Mouse (Mus musculus) heart, adult 2 months (tissue): ENCODE measurements around the gene Atp8a1. TPM values are rescaled to one million over a fixed set of nuclear protein-coding genes. Genes with fewer than 3 reads are reported as not detected.

ENCODE experiments used
- DNase-seq, 2 experiments: peaks; one replicate each; pipeline ENCODE4 v3.0.0; 2021
- H3K27ac ChIP-seq: fragments of 200-600 bp; 2 replicates; pipeline ENCODE4 v1.8.1; 2022
- H3K27me3 ChIP-seq: fragments of 200-500 bp; 2 replicates; pipeline ENCODE4 v1.6.1; 2012; ENCODE audit warnings: mild to moderate bottlenecking, low read length, inconsistent platforms, mixed read lengths; ENCODE audit not compliant: control insufficient read depth, insufficient read depth
- H3K36me3 ChIP-seq: fragments of 200-500 bp; 2 replicates; pipeline ENCODE4 v1.6.1; 2012; ENCODE audit warnings: low read length, inconsistent platforms; ENCODE audit not compliant: control insufficient read depth, insufficient read depth
- H3K4me1 ChIP-seq: fragments of 200-500 bp; 2 replicates; pipeline ENCODE4 v1.6.1; 2011; ENCODE audit warnings: low read length; ENCODE audit not compliant: control insufficient read depth, insufficient read depth
- H3K4me3 ChIP-seq: fragments of 200-600 bp; 2 replicates; pipeline ENCODE4 v1.8.1; 2022
- H3K79me2 ChIP-seq: fragments of 200-500 bp; replicated peaks from 2 replicates; pipeline ENCODE4 v1.6.1; 2012; ENCODE audit warnings: mild to moderate bottlenecking, inconsistent platforms, low read length, moderate library complexity, mixed read lengths; ENCODE audit not compliant: control insufficient read depth, insufficient read depth
- H3K9ac ChIP-seq: fragments of 200-500 bp; 2 replicates; pipeline ENCODE4 v1.6.1; 2012; ENCODE audit warnings: low read depth, mild to moderate bottlenecking, control low read depth, inconsistent platforms, low read length, mixed read lengths
- CTCF ChIP-seq: fragments of 200-600 bp; IDR thresholded peaks from 2 replicates; pipeline ENCODE4 v1.8.1; 2022; ENCODE audit warnings: antibody characterized with exemption, mild to moderate bottlenecking, moderate library complexity
- EP300 ChIP-seq: fragments of 200-500 bp; IDR thresholded peaks from 2 replicates; pipeline ENCODE4 v1.6.1; 2011; ENCODE audit warnings: low read depth, low read length, control low read depth; ENCODE audit not compliant: insufficient read depth
- POLR2A ChIP-seq: fragments of 200-500 bp; IDR thresholded peaks from 2 replicates; pipeline ENCODE4 v1.6.1; 2011; ENCODE audit warnings: mild to moderate bottlenecking, low read depth, low read length, control low read depth; ENCODE audit not compliant: insufficient read depth
- WGBS: fragments of 180-500 bp; shearing (Covaris S2); methylation state at CpG from one replicate; pipeline ENCODE4 v1.1.7; 2018; 5-methylcytosine and 5-hydroxymethylcytosine counted together
- intact Hi-C: fragments of 180-260 bp; cut with DNase I; formaldehyde crosslinking; loops from one replicate; pipeline ENCODE4 v1.15.1; 2025
- polyA plus RNA-seq: library from polyadenylated mRNA; depleted of rRNA; stranded (reverse); fragments of >200 nt; gene quantifications from 2 replicates; pipeline ENCODE4 v1.2.3, GENCODE M21; 2012
- total RNA-seq, 2 experiments: library from RNA; stranded (reverse); gene quantifications; 2 replicates each; pipeline ENCODE4 v1.2.3; 2021

Gene Atp8a1
- total and polyA plus RNA-seq, 3 experiments, result 8.8 to 21.9 (median 21.8) TPM

- Histone ChIP-seq H3K36me3 (no peaks in the 10 kb centered on the region), H3K9ac (no peak overlapping the region), H3K79me2 (no peaks in the 10 kb centered on the region), H3K27me3 (no peaks in the 10 kb centered on the region), H3K4me3 (no peak overlapping the region), H3K4me1 (no peaks in the 10 kb centered on the region), H3K27ac (no peak overlapping the region)
- 77% methylated on average over 5 of the region's 5 CpGs for WGBS
- TF ChIP-seq CTCF (no peak), EP300 (no peak)
- intact Hi-C loops, result no loop called here
- no peak for DNase-seq
Observed at GRCm38 (mm10) chr5:67865670-67866069, 18.4 kb upstream of the Atp8a1 start.

- no peak overlapping the region for H3K9ac ChIP-seq
- H3K79me2 ChIP-seq, result no peaks in the 10 kb centered on the region
- no peaks in the 10 kb centered on the region for H3K4me1 ChIP-seq
- H3K27me3 ChIP-seq, result no peaks in the 10 kb centered on the region
- H3K36me3 ChIP-seq, result no peaks in the 10 kb centered on the region
- no peak for DNase-seq
- 74% methylated on average over 2 of the region's 2 CpGs for WGBS
- TF ChIP-seq CTCF, result no peak
- no peak for TF ChIP-seq POLR2A
- no peak for TF ChIP-seq EP300
- H3K27ac ChIP-seq, result no peak overlapping the region
- intact Hi-C loops, result no loop called here
- H3K4me3 ChIP-seq, result no peak overlapping the region
Observed at GRCm38 (mm10) chr5:67864508-67865060, 17.4 kb upstream of the Atp8a1 start.

- H3K9ac ChIP-seq, result no peak overlapping the region
- WGBS, result 58% methylated on average over 10 of the region's 10 CpGs
- no peaks in the 10 kb centered on the region for H3K36me3 ChIP-seq
- no peaks in the 10 kb centered on the region for H3K27me3 ChIP-seq
- no peaks in the 10 kb centered on the region for H3K79me2 ChIP-seq
- DNase-seq, result no peak
- no peak overlapping the region for H3K27ac ChIP-seq
- intact Hi-C loops, result no loop called here
- no peak for TF ChIP-seq EP300
- TF ChIP-seq CTCF, result no peak
- no peak for TF ChIP-seq POLR2A
- H3K4me3 ChIP-seq, result no peak overlapping the region
- no peaks in the 10 kb centered on the region for H3K4me1 ChIP-seq
Observed at GRCm38 (mm10) chr5:67863950-67864391, 16.7 kb upstream of the Atp8a1 start.

GRCm38 (mm10) chr5:67854963-67855606 lies 7.9 kb upstream of the Atp8a1 start:
- H3K36me3 ChIP-seq, result no peaks in the 10 kb centered on the region
- 81% methylated on average over 6 of the region's 6 CpGs for WGBS
- TF ChIP-seq CTCF (no peak), EP300 (no peak), POLR2A (no peak)
- no peak overlapping the region for H3K9ac ChIP-seq
- no peak for DNase-seq
- H3K4me3 ChIP-seq, result no peak overlapping the region
- no peak overlapping the region for H3K27ac ChIP-seq
- H3K27me3 ChIP-seq, result no peaks in the 10 kb centered on the region
- intact Hi-C loops, result no loop called here
- no peaks in the 10 kb centered on the region for H3K79me2 ChIP-seq
- no peaks in the 10 kb centered on the region for H3K4me1 ChIP-seq

- intact Hi-C loops, result no loop called here
Observed at GRCm38 (mm10) chr5:67852860-67853259, 5.6 kb upstream of the Atp8a1 start.

GRCm38 (mm10) chr5:67849411-67849810 lies 2.2 kb upstream of the Atp8a1 start:
- Histone ChIP-seq H3K27me3 (no peaks in the 10 kb centered on the region), H3K79me2 (no peaks in the 10 kb centered on the region; the same call in 1 of the 2 replicates), H3K36me3 (no peaks in the 10 kb centered on the region), H3K9ac (no peak overlapping the region), H3K4me1 (peaks cover 4% of the 10 kb centered on the region), H3K27ac (no peak overlapping the region), H3K4me3 (no peak overlapping the region)
- DNase-seq, result no peak
- 54% methylated on average over 4 of the region's 4 CpGs for WGBS
- TF ChIP-seq EP300 (no peak), CTCF (no peak), POLR2A (no peak)
- intact Hi-C loops, result loop anchor here (5.0 kb wide), 4 partner anchors 52 to 163 kb away; no protein-coding TSS in a partner anchor

More at GRCm38 (mm10) chr5:67852860-67853259, 5.6 kb upstream of the Atp8a1 start:
- TF ChIP-seq CTCF, result no peak
- TF ChIP-seq POLR2A, result no peak
- no peak for TF ChIP-seq EP300
- no peak for DNase-seq
- H3K4me3 ChIP-seq, result no peak overlapping the region
- H3K36me3 ChIP-seq, result no peaks in the 10 kb centered on the region
- H3K27ac ChIP-seq, result no peak overlapping the region
- H3K79me2 ChIP-seq, result no peaks in the 10 kb centered on the region
- 64% methylated on average over 2 of the region's 2 CpGs for WGBS
- H3K4me1 ChIP-seq, result no peaks in the 10 kb centered on the region
- H3K9ac ChIP-seq, result no peak overlapping the region
- H3K27me3 ChIP-seq, result no peaks in the 10 kb centered on the region
